Mouse (Mus musculus) ovary, postnatal 14 days (tissue): ENCODE data around the gene Scn3a.
"Not testable (repeated sequence)": the region's sequence is repeated elsewhere in the genome, so short reads cannot be mapped to it uniquely, and the experiment has no call there.

Source experiments
- DNase-seq: peaks from one replicate; pipeline ENCODE4 v3.0.0; 2022; ENCODE audit warnings: low spot score

Gene Scn3a

GRCm38 (mm10) chr2:65483434-65483833 is 84.0 kb downstream of the Scn3a start:
- DNase-seq, result no peak

- no peak for DNase-seq
Measured at GRCm38 (mm10) chr2:65481007-65481672, 86.3 kb downstream of the Scn3a start.

DNA sequence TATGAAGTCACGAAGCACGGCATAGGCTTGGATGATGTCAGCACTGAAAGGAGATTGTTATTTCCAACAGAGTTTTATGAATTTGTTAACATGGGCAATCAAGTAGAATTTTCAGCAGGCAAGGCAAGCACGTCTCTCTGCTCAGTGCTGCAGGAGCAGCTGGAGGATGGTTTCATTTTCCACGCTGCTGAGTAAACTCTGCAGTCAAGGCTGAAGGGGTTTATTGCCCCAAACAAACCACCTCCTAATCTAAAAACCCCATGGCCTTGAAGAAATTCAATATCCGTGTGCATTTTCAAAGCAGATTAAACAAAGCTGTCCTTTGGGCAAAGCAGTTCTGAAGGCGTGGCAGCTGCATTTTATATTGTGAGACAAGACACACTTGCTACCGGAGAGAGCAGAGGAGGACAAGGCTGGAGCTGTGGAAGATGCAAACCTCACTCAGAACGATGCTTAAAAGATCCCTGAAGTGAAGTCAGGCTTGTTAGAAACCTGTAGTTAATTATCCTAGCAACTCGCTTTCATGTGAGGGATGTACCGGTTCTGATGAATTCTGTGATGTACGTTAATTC is 96.0 kb downstream of the Scn3a start:
- peak; percentile 5 for DNase-seq

DNA sequence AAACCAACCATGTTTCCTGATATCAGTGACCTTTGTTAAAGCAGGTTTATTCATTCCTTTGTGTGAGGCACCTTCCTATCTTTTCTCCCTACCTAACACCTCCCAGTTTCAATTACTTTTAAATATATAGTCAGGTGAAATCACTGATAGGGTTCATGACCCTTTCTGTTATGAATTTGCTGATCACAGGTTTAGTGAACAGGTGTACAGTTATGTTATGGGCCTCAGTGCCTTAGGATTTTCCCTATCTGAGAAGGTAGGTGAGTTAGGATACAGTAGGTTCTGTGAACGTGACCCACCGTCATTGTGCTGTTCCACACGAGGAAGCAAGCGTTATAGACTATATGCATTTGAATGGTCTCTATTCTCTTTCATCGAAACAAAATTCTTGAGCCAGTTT is 101.7 kb downstream of the Scn3a start:
- no peak for DNase-seq

DNA sequence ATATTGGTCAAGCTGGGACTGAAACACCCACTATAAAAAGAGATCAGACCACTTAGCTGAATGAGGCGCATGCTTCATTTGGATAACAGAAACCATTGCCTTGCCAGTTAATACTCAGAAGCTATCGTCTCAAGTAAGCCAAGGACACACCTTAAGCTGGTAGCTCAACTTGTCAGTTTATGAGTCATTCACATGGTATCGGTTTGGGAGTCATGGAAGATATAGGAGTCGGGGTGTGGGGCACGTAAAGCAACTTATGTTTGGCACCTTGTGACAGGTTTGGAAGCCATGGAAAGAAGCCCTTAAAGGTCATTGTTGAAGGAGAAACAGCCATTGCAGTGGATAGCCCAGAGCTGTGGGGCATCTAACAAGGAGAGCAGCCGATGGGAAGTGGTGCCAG is 113.7 kb downstream of the Scn3a start:
- DNase-seq, result no peak

DNA sequence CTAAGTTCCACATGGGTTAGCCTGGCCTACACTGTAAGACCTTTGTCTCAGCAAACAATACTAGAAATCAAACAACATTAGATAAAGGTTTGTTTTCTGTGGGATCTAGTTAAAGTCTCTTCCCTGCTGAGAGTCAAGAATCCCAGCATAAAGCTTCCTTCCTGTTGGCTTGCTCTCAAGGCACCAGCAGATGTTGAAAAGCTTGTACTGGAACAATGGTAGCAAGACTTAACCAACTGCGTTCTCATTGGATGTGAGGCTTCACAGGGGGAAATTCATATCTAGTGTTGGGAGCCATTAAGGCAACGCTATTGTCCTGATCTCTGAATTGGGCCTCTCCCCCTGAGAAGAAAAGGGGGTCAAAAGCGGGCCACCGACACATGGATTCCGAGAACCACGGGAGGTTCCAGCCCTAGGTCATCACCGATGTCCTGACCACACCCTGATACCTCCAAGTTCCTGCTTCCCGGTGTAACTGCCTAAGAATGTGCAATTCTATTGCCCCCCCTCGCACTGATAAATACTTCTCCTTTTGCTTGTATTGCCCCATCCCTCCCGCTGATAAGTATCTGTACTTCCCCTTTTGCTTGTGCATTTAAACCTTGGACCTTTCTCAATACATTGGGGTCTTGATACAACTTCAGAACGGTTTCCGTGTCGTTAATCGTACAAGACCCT is 115.9 kb downstream of the Scn3a start:
- not testable (repeated sequence) for DNase-seq

DNA sequence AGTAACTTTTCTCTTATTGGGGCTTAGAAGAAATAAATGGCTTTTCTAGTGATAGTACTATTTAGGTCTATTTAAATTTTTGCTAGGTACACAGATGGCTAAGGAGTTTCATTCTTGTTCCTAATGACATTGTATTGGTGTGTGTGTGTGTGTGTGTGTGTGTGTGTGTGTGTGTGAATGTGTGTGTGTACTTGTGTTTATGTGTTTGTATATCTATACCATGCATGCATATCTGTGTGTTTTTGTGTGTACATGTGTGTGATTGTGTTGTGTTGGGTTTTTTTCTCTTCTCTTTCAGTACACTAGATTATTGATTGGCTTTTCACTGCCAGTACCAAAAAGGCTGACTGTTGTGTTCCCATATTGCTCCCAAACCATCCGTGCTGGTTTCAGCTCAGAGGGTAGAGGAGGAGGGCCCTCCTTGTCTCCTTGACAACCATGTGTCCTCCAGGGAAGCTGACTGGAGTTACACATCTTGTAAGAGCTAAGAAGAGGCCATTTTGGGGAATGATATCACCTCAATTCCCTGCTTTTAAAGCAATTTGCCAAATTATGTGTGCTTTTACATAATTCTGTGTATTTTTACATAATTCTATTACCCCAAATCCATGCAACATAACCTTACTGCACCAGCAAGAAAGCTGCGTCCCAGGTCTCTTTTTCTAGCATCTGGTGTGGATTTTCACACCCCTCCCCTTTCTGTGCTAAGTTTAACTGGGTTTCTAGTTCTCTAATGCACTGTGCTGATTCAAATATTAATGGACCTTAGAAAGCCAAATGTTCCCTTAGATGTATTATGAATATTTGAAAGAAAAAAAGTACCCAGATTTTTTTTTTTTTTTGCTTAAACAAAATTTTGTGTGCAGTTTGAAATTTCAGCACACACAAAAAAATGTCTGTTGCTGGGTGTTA is 116.7 kb downstream of the Scn3a start:
- no peak for DNase-seq

- no peak for DNase-seq
Measured at GRCm38 (mm10) chr2:65449126-65449828, 118.2 kb downstream of the Scn3a start.

DNA sequence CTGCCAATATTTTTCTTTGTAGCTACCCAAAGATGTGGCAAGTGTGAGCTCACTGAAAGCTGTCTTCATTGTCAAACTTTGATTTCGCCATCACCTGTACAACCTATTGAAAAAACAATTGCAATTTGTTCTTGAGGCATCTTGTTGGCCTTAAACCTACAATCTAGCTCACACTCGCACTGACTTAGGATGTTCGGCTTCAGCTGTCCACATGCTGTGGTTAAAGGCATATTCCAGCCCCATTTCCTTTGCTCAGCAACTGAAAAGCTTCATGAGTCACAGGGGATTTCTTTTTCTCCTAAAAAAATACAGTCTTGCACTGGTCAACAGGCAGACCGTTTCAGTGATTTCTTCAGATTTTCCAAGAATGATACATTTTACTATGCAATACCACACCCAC is 124.3 kb downstream of the Scn3a start:
- DNase-seq, result no peak

GRCm38 (mm10) chr2:65441566-65441965 is 125.9 kb downstream of the Scn3a start:
- no peak for DNase-seq

- no peak for DNase-seq
Measured at GRCm38 (mm10) chr2:65441110-65441509, 126.3 kb downstream of the Scn3a start.

- no peak for DNase-seq
Measured at GRCm38 (mm10) chr2:65436917-65437316, 130.5 kb downstream of the Scn3a start.

- DNase-seq, result no peak
Measured at GRCm38 (mm10) chr2:65423501-65423900, 143.9 kb downstream of the Scn3a start.

GRCm38 (mm10) chr2:65421259-65422255 is 145.9 kb downstream of the Scn3a start:
- no peak for DNase-seq

DNA sequence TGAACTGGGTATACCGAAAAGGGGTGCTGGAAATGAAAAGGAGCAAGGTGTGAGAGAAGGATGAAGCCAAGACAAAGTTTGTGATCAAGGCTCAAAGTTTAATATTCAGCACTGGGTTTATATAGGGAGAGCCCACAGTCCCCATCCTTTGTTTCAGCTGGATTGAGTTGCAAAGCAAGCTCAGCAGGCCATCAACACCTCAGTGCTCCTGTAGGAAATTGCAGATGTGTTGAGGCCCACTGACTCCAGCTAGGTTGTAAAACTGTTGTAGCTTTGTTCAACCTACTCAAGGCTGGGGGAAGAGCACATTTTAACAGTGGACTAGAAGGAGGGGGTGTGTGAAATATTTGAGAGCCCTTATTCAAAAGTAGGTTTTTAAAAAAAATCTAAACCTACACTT is 148.8 kb downstream of the Scn3a start:
- DNase-seq, result no peak

- no peak for DNase-seq
Measured at GRCm38 (mm10) chr2:65416535-65416934, 150.9 kb downstream of the Scn3a start.

DNA sequence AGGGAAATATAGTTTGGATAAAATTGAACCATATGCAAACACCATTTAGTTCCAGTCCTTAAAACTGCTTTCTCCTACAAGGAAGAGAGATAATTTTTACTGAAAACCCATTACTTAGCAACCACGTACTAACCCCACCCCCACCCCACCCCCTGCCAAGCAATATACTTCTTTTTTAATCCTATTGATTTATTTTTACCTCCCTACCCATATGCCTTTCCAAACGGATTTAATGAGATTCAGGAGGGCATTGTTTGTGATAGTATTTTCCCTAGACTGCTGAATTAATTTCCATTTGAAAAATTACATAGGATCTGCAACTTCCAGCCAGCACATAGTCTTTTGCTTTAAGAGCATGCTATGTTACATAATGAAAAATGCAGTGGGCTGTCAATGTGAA is 152.1 kb downstream of the Scn3a start:
- no peak for DNase-seq

GRCm38 (mm10) chr2:65414806-65415281 is 152.6 kb downstream of the Scn3a start:
- DNase-seq, result peak; percentile 2

DNA sequence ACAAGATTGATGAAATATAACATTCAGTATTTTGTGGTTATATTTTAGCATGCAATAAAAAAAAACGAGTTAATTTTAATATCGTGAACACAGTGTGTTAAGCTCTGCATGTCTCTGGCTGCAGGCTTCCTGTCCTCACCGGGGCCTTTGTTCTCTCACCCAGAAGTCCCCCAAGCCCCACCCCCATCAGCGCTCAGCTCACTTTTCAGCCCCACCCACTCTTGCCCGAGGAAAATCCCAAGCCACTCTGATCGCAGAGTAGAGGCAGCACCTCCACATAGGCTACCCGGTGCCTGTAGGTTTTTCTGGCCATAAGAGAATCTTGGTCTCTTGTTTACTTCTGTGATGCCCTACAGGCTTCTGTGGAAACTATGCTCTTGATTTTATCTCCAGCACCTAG is 153.2 kb downstream of the Scn3a start:
- peak; percentile 5 for DNase-seq

- DNase-seq, result peak; percentile 4
Measured at GRCm38 (mm10) chr2:65413746-65414145, 153.7 kb downstream of the Scn3a start.
